Mouse (Mus musculus) ES-E14 (cell line): Measurements from ENCODE around the gene Olfr287. TPM values are rescaled to one million over a fixed set of nuclear protein-coding genes. Genes with fewer than 3 reads are reported as not detected.

ENCODE experiments used
- DNase-seq: peaks from one replicate; pipeline ENCODE4 v3.0.0-alpha.2; 2013; ENCODE audit warnings: low read depth, low spot score
- H3K27ac ChIP-seq: 2 replicates; pipeline ENCODE4 v1.5.1; 2012; ENCODE audit warnings: low read depth, mild to moderate bottlenecking, low read length, moderate library complexity, mixed read lengths; ENCODE audit not compliant: poor library complexity, insufficient read depth, severe bottlenecking
- H3K36me3 ChIP-seq: 2 replicates; pipeline ENCODE4 v1.6.1; 2012; ENCODE audit warnings: mild to moderate bottlenecking, low read length, moderate library complexity, mixed read lengths; ENCODE audit not compliant: control insufficient read depth, poor library complexity, insufficient read depth, severe bottlenecking
- H3K4me1 ChIP-seq, 2 experiments: fragments of 150-350 bp in 1 of 2; sonication (generic) in 1 of 2; 2 replicates each; pipeline ENCODE4 v1.6.1; 2012; ENCODE audit warnings: low read length in 2 of 2, mild to moderate bottlenecking in 1 of 2, mixed read lengths in 1 of 2; ENCODE audit not compliant: control insufficient read depth in 2 of 2, insufficient read depth in 2 of 2, poor library complexity in 1 of 2
- H3K4me3 ChIP-seq, 2 experiments: fragments of 150-350 bp in 1 of 2; sonication (generic) in 1 of 2; 2 replicates each; pipeline ENCODE4 v1.5.1; 2012; ENCODE audit warnings: low read length in 2 of 2, low read depth in 1 of 2, mild to moderate bottlenecking in 1 of 2, mixed read lengths in 1 of 2; ENCODE audit not compliant: insufficient read depth in 1 of 2, poor library complexity in 1 of 2, severe bottlenecking in 1 of 2
- H3K9ac ChIP-seq: 2 replicates; pipeline ENCODE4 v1.6.1; 2012; ENCODE audit warnings: low read depth, mild to moderate bottlenecking, low read length, mixed read lengths; ENCODE audit not compliant: poor library complexity, insufficient read depth, severe bottlenecking
- H3K9me3 ChIP-seq: fragments of 150-350 bp; sonication (generic); 2 replicates; pipeline ENCODE4 v1.6.1; 2012; ENCODE audit warnings: low read depth, mild to moderate bottlenecking, low read length; ENCODE audit not compliant: control insufficient read depth, insufficient read depth
- CHD2 ChIP-seq: IDR thresholded peaks from 2 replicates; pipeline ENCODE4 v1.6.1; 2014; ENCODE audit warnings: mild to moderate bottlenecking, low read depth, low read length, inconsistent platforms
- HCFC1 ChIP-seq: IDR thresholded peaks from 2 replicates; pipeline ENCODE4 v1.6.1; 2012; ENCODE audit warnings: low read length, inconsistent platforms, borderline replicate concordance; ENCODE audit not compliant: insufficient read depth
- MAFK ChIP-seq: IDR thresholded peaks from 2 replicates; pipeline ENCODE4 v1.6.1; 2014; ENCODE audit warnings: mild to moderate bottlenecking, low read depth, low read length, inconsistent platforms; ENCODE audit not compliant: insufficient read depth
- ZC3H11A ChIP-seq: IDR thresholded peaks from 2 replicates; pipeline ENCODE4 v1.6.1; 2012; ENCODE audit warnings: low read depth, mild to moderate bottlenecking, inconsistent platforms, low read length, borderline replicate concordance
- ZNF384 ChIP-seq: IDR thresholded peaks from 2 replicates; pipeline ENCODE4 v1.6.1; 2012; ENCODE audit warnings: low read depth, low read length, inconsistent platforms
- in situ Hi-C, 2 experiments: fragments of 600-800 bp; cut with MboI; formaldehyde crosslinking; loops; one replicate each; pipeline ENCODE4 v1.15.1; 2025; ENCODE audit warnings: low sequenced_read_pairs in 2 of 2, inconsistent platforms in 1 of 2; ENCODE audit not compliant: unreplicated experiment in 2 of 2
- total RNA-seq: library from RNA; depleted of rRNA; stranded (reverse); fragments of 300-350 nt; gene quantifications from 2 replicates; pipeline ENCODE4 v1.2.3, GENCODE M21; 2012

Gene Olfr287
- total RNA-seq, 1 experiment: not detected

DNA sequence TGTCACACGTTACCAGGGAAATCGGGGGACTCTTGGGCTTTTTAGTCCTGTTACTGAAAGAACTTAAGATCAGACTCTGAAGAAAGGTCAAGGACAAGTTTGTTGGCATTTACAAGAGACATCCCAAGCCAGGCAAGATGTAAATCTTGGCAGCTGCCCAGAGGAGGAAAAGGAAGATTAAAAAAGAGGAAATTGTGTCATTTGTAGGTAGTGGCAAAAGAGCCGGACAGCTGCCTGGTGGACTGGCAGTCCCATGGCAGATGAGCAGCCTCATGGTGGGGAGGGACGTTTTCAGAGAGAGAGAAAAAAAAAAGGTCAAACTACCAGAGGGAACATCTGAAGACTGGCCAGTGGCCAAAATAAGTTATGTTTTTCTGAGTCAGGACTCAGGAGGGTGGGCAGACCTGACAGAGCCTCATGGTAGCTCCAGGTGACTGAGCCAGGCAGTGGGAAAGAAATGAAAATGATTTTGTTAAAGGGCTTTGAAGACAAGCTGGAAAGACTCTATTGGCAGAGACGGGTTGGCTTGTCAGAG, 7.5 kb downstream of the Olfr287 start:
- in situ Hi-C loops: no loop called here
- no peak for TF ChIP-seq MAFK
- no peak for TF ChIP-seq ZC3H11A
- no peak for TF ChIP-seq ZNF384
- TF ChIP-seq CHD2: no peak
- no peak for TF ChIP-seq HCFC1
- H3K4me1 ChIP-seq: no peaks in the 10 kb centered on the region
- no peaks in the 10 kb centered on the region for H3K9me3 ChIP-seq
- H3K36me3 ChIP-seq: no peaks in the 10 kb centered on the region
- no peak overlapping the region for H3K27ac ChIP-seq
- no peak overlapping the region for H3K4me3 ChIP-seq
- no peak for DNase-seq
- H3K9ac ChIP-seq: no peak overlapping the region

DNA sequence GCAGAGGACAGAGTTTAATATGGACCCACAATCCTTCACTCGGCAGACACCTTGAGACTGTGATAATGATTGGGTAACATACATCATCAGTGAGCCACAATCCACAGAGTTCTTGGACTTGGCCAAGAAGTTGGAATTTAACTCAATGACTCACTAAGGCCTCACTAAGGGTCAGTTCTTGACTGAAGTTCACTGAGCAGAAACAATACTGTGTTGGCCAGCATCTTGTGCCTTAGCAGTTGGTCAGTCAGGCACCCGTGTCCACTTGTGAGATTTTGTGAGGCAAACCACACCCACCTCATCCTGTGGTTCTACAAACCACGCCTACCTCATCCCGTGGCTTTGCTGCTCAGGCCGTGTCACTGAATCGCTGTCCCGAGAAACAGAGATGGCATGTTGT, 11.2 kb downstream of the Olfr287 start:
- no peak for DNase-seq
- Histone ChIP-seq H3K4me3 (no peak overlapping the region), H3K9ac (no peak overlapping the region), H3K27ac (no peak overlapping the region), H3K4me1 (no peaks in the 10 kb centered on the region), H3K9me3 (no peaks in the 10 kb centered on the region), H3K36me3 (no peaks in the 10 kb centered on the region)
- in situ Hi-C loops: no loop called here
- TF ChIP-seq MAFK: no peak
- no peak for TF ChIP-seq HCFC1
- TF ChIP-seq ZNF384: no peak

DNA sequence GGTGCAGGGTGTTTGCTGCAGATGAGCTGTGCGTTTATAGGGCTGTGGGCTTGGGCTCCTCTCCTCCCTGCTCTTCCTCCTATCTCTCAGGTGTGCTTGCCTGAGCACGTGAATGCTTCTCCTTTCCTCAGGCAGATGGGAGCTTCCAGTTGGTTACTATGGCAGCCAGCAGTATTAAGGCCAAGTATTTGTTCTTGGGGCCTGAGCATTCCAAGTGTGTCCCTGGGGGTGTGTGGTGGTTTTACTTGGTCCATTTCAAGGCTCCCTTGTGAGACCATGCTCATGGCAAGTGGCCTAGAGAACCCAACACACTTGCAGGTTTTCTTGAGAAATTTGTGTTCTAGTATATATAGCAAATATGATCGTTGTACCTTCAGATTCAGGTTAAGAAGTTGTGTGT, 25.4 kb downstream of the Olfr287 start, which contains the start of gene Olfr288:
Gene Olfr288 (minus strand): TSS at position 101 of the 400 bp plus-strand sequence.
- in situ Hi-C loops: no loop called here
- no peaks in the 10 kb centered on the region for H3K4me1 ChIP-seq
- DNase-seq: no peak
- H3K9ac ChIP-seq: no peak within 1 kb of the TSS
- no peak within 1 kb of the TSS for H3K4me3 ChIP-seq
- TF ChIP-seq ZC3H11A (no peak), MAFK (no peak), CHD2 (no peak), ZNF384 (no peak), HCFC1 (no peak)
- H3K27ac ChIP-seq: no peak within 1 kb of the TSS
- H3K9me3 ChIP-seq: no peaks in the 10 kb centered on the region
- no peaks in the 10 kb centered on the region for H3K36me3 ChIP-seq

DNA sequence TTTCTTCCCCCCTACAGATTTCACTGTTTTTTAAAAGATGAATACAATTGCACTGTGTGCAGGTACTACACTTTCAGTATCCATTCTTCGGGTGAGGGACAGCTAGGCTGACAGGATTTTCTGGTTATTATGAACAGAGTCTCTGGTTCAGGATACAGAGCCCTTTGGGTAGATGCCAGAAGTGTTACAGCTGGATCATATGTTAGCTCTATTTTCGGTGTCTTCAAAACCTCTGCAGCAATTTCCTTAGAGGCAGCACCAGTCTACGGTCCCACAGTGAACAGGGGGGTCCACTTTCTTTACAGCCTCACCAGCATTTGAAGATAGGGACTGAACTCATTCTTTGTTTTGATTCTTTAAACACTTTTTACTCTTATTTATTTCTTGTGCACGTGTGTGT, 36.4 kb downstream of the Olfr287 start:
- TF ChIP-seq HCFC1 (no peak), MAFK (no peak), ZC3H11A (no peak), ZNF384 (no peak), CHD2 (no peak)
- no peak overlapping the region for H3K4me3 ChIP-seq
- in situ Hi-C loops: no loop called here
- DNase-seq: no peak
- H3K27ac ChIP-seq: no peak overlapping the region
- H3K9me3 ChIP-seq: no peaks in the 10 kb centered on the region
- no peak overlapping the region for H3K9ac ChIP-seq
- no peaks in the 10 kb centered on the region for H3K36me3 ChIP-seq
- 0 out of 4 replicates have a peak, but pooled peaks cover 0 to 2% of the 10 kb centered on the region in 2 experiments for H3K4me1 ChIP-seq
